Mouse (Mus musculus) heart, adult 2 months (tissue): ENCODE data around the gene Srgap2. TPM values are rescaled to one million over a fixed set of nuclear protein-coding genes. Genes with fewer than 3 reads are reported as not detected.

Experiments used
- DNase-seq, 2 experiments: peaks; one replicate each; pipeline ENCODE4 v3.0.0; 2021
- H3K27ac ChIP-seq: fragments of 200-600 bp; 2 replicates; pipeline ENCODE4 v1.8.1; 2022
- H3K27me3 ChIP-seq: fragments of 200-500 bp; 2 replicates; pipeline ENCODE4 v1.6.1; 2012; ENCODE audit warnings: mild to moderate bottlenecking, low read length, inconsistent platforms, mixed read lengths; ENCODE audit not compliant: control insufficient read depth, insufficient read depth
- H3K36me3 ChIP-seq: fragments of 200-500 bp; 2 replicates; pipeline ENCODE4 v1.6.1; 2012; ENCODE audit warnings: low read length, inconsistent platforms; ENCODE audit not compliant: control insufficient read depth, insufficient read depth
- H3K4me1 ChIP-seq: fragments of 200-500 bp; 2 replicates; pipeline ENCODE4 v1.6.1; 2011; ENCODE audit warnings: low read length; ENCODE audit not compliant: control insufficient read depth, insufficient read depth
- H3K4me3 ChIP-seq: fragments of 200-600 bp; 2 replicates; pipeline ENCODE4 v1.8.1; 2022
- H3K79me2 ChIP-seq: fragments of 200-500 bp; replicated peaks from 2 replicates; pipeline ENCODE4 v1.6.1; 2012; ENCODE audit warnings: mild to moderate bottlenecking, inconsistent platforms, low read length, moderate library complexity, mixed read lengths; ENCODE audit not compliant: control insufficient read depth, insufficient read depth
- H3K9ac ChIP-seq: fragments of 200-500 bp; 2 replicates; pipeline ENCODE4 v1.6.1; 2012; ENCODE audit warnings: low read depth, mild to moderate bottlenecking, control low read depth, inconsistent platforms, low read length, mixed read lengths
- CTCF ChIP-seq: fragments of 200-600 bp; IDR thresholded peaks from 2 replicates; pipeline ENCODE4 v1.8.1; 2022; ENCODE audit warnings: antibody characterized with exemption, mild to moderate bottlenecking, moderate library complexity
- EP300 ChIP-seq: fragments of 200-500 bp; IDR thresholded peaks from 2 replicates; pipeline ENCODE4 v1.6.1; 2011; ENCODE audit warnings: low read depth, low read length, control low read depth; ENCODE audit not compliant: insufficient read depth
- POLR2A ChIP-seq: fragments of 200-500 bp; IDR thresholded peaks from 2 replicates; pipeline ENCODE4 v1.6.1; 2011; ENCODE audit warnings: mild to moderate bottlenecking, low read depth, low read length, control low read depth; ENCODE audit not compliant: insufficient read depth
- WGBS: fragments of 180-500 bp; shearing (Covaris S2); methylation state at CpG from one replicate; pipeline ENCODE4 v1.1.7; 2018; 5-methylcytosine and 5-hydroxymethylcytosine counted together
- intact Hi-C: fragments of 180-260 bp; cut with DNase I; formaldehyde crosslinking; loops from one replicate; pipeline ENCODE4 v1.15.1; 2025
- polyA plus RNA-seq: library from polyadenylated mRNA; depleted of rRNA; stranded (reverse); fragments of >200 nt; gene quantifications from 2 replicates; pipeline ENCODE4 v1.2.3, GENCODE M21; 2012
- total RNA-seq, 2 experiments: library from RNA; stranded (reverse); gene quantifications; 2 replicates each; pipeline ENCODE4 v1.2.3; 2021

The Srgap2 gene
- total and polyA plus RNA-seq, 3 experiments, result 15.2 to 20.5 (median 15.9) TPM

- intact Hi-C loops, result no loop called here
- Histone ChIP-seq H3K27ac (no peak overlapping the region), H3K36me3 (no peaks in the 10 kb centered on the region; the same call in 1 of the 2 replicates), H3K4me1 (peaks cover 2% of the 10 kb centered on the region; the same call in 1 of the 2 replicates), H3K27me3 (no peaks in the 10 kb centered on the region), H3K4me3 (no peak overlapping the region), H3K79me2 (no peaks in the 10 kb centered on the region), H3K9ac (no peak overlapping the region)
- no peak for TF ChIP-seq POLR2A
- TF ChIP-seq CTCF, result no peak
- no peak for TF ChIP-seq EP300
- DNase-seq, result peak in 1 of 2 experiments; percentile 33
- 44% methylated on average over 5 of the region's 5 CpGs for WGBS
Observed at GRCm38 (mm10) chr1:131286803-131287202, 240.3 kb downstream of the Srgap2 start.

DNA sequence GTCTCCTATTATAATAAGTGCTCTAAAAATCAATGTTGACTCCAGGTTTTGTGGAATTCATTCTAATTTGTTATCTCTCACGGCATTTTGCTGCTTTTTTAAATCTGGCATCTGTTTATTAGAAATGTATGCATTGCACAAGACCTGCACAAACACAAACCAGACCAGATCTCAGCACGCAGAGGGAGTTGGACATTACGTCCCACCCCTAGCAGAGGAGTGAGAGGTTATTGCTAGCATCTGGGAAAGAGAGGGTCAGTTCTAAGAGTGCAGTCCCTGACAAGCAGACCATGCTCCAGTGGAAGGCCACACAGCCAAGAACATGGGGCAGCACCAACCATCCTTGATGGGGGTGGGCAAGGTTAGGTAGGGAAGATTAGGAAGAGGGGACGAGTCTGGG is 242.5 kb downstream of the Srgap2 start:
- Histone ChIP-seq H3K9ac (no peak overlapping the region), H3K4me3 (no peak overlapping the region), H3K79me2 (no peaks in the 10 kb centered on the region), H3K27ac (no peak overlapping the region), H3K36me3 (no peaks in the 10 kb centered on the region; the same call in 1 of the 2 replicates), H3K4me1 (peaks cover 2% of the 10 kb centered on the region; the same call in 1 of the 2 replicates), H3K27me3 (no peaks in the 10 kb centered on the region)
- TF ChIP-seq CTCF (no peak), POLR2A (no peak), EP300 (no peak)
- DNase-seq, result no peak
- intact Hi-C loops, result no loop called here
- WGBS, result 90% methylated on average over 4 of the region's 4 CpGs

DNA sequence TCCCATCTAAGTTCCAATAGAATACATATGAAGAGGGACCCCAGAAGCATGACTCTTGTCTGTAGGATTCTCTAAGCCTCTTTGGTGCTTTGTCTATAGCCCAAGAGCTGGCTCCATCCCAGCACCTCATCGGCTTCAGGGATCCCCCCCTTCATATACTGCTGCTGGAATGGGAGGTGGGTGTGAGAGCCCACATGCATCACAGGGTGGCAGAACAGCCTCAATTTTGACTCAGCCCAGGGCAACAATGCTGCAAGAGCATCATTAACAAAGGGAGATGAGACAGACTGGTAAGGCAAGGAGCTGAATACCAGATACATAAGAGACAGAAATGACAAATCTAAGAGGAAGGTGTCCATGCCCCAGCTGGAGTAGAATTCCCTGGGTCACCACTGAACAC is 243.0 kb downstream of the Srgap2 start:
- no peak for DNase-seq
- H3K4me3 ChIP-seq, result no peak overlapping the region
- no peaks in the 10 kb centered on the region for H3K79me2 ChIP-seq
- peaks cover 2% of the 10 kb centered on the region; the same call in 1 of the 2 replicates for H3K4me1 ChIP-seq
- WGBS, result 79% methylated on average over 1 of the region's 1 CpGs
- H3K27me3 ChIP-seq, result no peaks in the 10 kb centered on the region
- intact Hi-C loops, result no loop called here
- TF ChIP-seq EP300, result no peak
- no peak for TF ChIP-seq CTCF
- no peak for TF ChIP-seq POLR2A
- H3K36me3 ChIP-seq, result no peaks in the 10 kb centered on the region; the same call in 1 of the 2 replicates
- no peak overlapping the region for H3K27ac ChIP-seq
- H3K9ac ChIP-seq, result no peak overlapping the region

DNA sequence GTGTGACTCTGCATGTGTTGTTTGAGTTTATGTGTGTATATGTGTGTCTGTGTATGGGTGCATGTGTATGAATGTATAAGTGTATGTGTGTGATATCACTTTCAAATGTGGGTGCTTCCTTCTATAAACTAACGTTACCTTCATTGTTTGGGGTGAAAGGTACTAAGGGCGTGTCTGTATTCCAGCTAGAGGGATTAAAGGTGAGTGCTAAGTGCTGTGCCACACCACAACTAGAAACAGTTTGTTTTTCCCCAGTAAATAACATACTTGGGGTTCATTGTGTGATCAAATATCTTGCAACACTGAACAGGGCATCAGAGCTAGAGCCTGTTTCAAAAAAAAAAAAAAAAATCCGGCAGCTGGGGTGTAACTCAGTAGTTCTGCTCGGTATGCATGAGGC is 245.4 kb downstream of the Srgap2 start:
- WGBS, result 63% methylated on average over 4 of the region's 4 CpGs
- Histone ChIP-seq H3K79me2 (no peaks in the 10 kb centered on the region), H3K27ac (no peak overlapping the region), H3K4me3 (no peak overlapping the region), H3K36me3 (no peaks in the 10 kb centered on the region), H3K9ac (no peak overlapping the region), H3K27me3 (no peaks in the 10 kb centered on the region), H3K4me1 (no peaks in the 10 kb centered on the region; the same call in 1 of the 2 replicates)
- no peak for DNase-seq
- intact Hi-C loops, result no loop called here
- TF ChIP-seq CTCF (no peak), EP300 (no peak), POLR2A (no peak)

DNA sequence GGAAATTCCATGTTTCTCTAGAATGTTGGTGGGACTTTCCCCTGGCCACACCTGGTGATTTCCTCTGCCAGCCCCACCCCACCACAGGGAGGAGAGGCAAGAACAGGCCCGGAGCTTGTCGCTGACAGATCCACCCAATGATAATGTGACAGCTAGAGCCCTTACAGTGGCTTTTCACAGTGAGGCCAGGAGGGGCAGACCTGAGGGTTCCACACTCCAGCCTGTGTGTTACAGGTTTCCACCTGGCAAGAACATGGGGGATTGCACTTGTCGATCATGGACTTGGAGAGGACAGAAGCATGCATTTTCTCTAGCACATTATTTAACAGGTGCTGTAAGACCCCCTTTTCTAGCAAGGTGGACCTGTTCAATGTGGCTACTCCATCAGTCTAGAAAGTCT is 246.9 kb downstream of the Srgap2 start:
- no peak overlapping the region for H3K4me3 ChIP-seq
- no peak for DNase-seq
- H3K36me3 ChIP-seq, result no peaks in the 10 kb centered on the region
- no peaks in the 10 kb centered on the region for H3K4me1 ChIP-seq
- WGBS, result 28% methylated on average over 3 of the region's 3 CpGs
- H3K9ac ChIP-seq, result no peak overlapping the region
- no peak overlapping the region for H3K27ac ChIP-seq
- no peaks in the 10 kb centered on the region for H3K27me3 ChIP-seq
- intact Hi-C loops, result no loop called here
- TF ChIP-seq POLR2A (no peak), CTCF (no peak), EP300 (no peak)
- H3K79me2 ChIP-seq, result no peaks in the 10 kb centered on the region

DNA sequence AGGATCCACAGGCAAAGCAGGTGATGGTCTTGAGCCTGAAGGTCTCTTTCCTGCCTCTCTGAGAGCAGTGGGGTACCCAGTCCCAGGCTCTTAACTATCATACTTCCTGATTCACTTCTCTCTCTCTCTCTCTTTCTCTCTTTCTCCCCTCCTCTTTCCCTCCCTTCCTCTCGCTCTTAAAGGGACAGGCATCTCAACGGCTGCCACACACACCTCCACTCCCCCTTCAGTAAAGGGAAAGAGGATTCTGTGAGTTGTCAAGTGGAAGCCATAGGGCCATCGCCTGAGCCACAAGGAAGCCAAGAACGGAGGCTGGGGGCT is 247.7 kb downstream of the Srgap2 start, which contains the start of gene Ikbke:
Gene Ikbke (minus strand): TSS at position 151 of the 321 bp plus-strand sequence.
- Histone ChIP-seq H3K79me2 (no peaks in the 10 kb centered on the region), H3K4me3 (peak within 1 kb of the TSS; percentile 36), H3K36me3 (no peaks in the 10 kb centered on the region), H3K9ac (peak within 1 kb of the TSS; percentile 1; the same call in 1 of the 2 replicates), H3K27me3 (no peaks in the 10 kb centered on the region), H3K27ac (peak within 1 kb of the TSS; percentile 43), H3K4me1 (no peaks in the 10 kb centered on the region)
- TF ChIP-seq POLR2A, result no peak
- no peak for TF ChIP-seq EP300
- TF ChIP-seq CTCF, result no peak
- WGBS, result 35% methylated on average over 4 of the region's 4 CpGs
- intact Hi-C loops, result loop anchor here (10.0 kb wide), 1 partner anchor 385 kb away; no protein-coding TSS in a partner anchor
- no peak for DNase-seq
